Mouse (Mus musculus) testis, postnatal 14 days (tissue): ENCODE data around the gene Aqp2.

Experiments
- DNase-seq: peaks from one replicate; pipeline ENCODE4 v3.0.0; 2021; ENCODE audit warnings: low spot score

The Aqp2 gene

DNA sequence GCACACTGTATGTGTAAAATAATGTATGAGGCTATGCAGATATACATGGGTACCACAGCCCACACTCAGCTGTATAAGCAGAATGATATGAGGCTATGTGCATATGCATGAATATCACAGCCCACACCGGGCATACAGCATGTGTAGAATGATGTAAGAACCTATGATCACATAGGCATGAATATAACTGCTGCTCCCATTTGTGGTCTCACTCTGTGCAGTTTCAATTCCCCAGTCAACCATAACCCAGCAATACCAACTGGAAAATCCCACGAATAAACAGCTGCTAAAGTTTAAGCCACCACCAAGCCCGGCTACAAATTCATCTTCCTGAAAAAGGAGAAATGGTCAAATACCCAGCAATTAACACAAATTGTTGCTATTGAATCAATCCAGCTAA lies 39.7 kb downstream of the Aqp2 start:
- no peak for DNase-seq

DNA sequence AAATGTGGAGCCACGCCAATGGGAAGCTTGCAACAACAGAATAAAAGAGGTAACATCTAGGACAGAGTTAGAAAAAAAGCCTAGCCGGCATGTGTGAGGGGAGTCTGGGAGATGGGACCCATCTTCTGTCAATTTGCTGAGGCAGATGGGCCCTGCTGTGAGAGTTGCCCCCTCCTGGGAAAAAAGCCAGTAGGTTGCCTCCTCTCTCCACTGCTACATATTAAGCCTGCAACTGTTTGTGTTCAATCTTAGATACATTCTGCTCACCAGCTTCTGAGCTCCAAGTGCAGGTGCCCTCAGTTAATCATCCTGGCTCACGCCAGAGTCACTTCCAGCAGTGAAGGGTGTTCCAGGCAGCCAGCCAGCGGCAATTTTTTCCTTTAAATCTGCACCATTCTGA lies 41.0 kb downstream of the Aqp2 start:
- peak; percentile 29 for DNase-seq

DNA sequence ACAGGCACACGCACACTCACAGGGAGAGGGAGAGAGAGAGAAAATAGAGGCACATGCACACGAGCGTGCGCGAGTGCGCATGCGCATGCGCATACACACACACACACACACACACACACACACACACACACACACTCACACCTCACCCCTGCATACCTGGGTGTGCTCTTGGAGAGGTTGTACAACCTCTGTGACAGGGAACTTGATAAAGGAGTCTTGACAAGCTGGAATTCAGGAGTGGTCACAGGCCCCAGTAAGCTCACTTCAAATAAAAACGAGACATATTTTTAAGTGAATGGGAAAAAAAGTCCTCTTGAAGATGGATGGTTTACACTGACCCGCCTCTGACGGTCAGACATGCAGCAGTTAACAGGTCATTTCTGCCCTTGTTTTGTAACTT lies 43.2 kb downstream of the Aqp2 start:
- no peak for DNase-seq

DNA sequence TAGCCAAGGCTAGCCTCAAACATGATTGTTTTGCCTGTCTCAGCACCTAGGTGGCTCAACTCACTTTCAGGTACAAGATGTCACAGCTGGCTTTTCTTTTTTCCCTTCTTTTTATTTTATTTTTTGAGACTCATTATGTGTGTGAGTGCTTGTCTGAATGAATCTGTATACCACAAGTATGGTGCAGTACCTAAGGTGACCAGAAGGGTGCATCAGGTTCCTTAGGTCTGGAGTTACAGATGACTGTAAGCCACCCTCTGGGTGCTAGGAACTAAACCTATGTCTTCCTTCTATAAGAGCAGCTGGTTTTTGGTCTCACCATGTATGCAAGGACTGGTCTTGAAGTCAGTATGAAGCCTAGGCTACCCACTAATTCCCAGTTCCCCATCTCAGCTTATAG lies 52.8 kb downstream of the Aqp2 start:
- DNase-seq: no peak
